Mouse (Mus musculus) neural tube, embryonic 11.5 days (tissue): ENCODE data around the gene Prkar2b. TPM values are rescaled to one million over a fixed set of nuclear protein-coding genes. Genes with fewer than 3 reads are reported as not detected.

Experiments
- ATAC-seq: fragments of 200-750 bp; cut with Nextera tagmentation; 2 replicates; pipeline ENCODE4 v1.8.0; 2017; ENCODE audit warnings: moderate number of reproducible peaks, mild to moderate bottlenecking, moderate TSS enrichment, moderate library complexity; ENCODE audit not compliant: insufficient read depth, low FRiP score, low TSS enrichment
- DNase-seq: peaks from one replicate; pipeline ENCODE4 v3.0.0-alpha.2; 2015; ENCODE audit warnings: low spot score
- H3K27ac ChIP-seq: fragments of 300-500 bp; sonication (generic); 2 replicates; pipeline ENCODE4 v1.5.1; 2014; ENCODE audit warnings: low read depth, mild to moderate bottlenecking, low read length
- H3K27me3 ChIP-seq: fragments of 300-500 bp; sonication (generic); 2 replicates; pipeline ENCODE4 v1.6.1; 2014; ENCODE audit warnings: mild to moderate bottlenecking, low read length, mixed read lengths; ENCODE audit not compliant: control insufficient read depth, insufficient read depth
- H3K36me3 ChIP-seq: fragments of 300-500 bp; sonication (generic); 2 replicates; pipeline ENCODE4 v1.6.1; 2014; ENCODE audit warnings: mild to moderate bottlenecking, low read length, moderate library complexity, mixed read lengths; ENCODE audit not compliant: control insufficient read depth, insufficient read depth
- H3K4me1 ChIP-seq: fragments of 300-500 bp; sonication (generic); 2 replicates; pipeline ENCODE4 v1.6.1; 2014; ENCODE audit warnings: low read length, mixed read lengths; ENCODE audit not compliant: control insufficient read depth, insufficient read depth
- H3K4me2 ChIP-seq: fragments of 300-500 bp; sonication (generic); 2 replicates; pipeline ENCODE4 v1.6.1; 2014; ENCODE audit warnings: low read depth, mild to moderate bottlenecking, moderate library complexity
- H3K4me3 ChIP-seq: fragments of 300-500 bp; sonication (generic); 2 replicates; pipeline ENCODE4 v1.5.1; 2014; ENCODE audit warnings: low read depth, low read length
- H3K9ac ChIP-seq: fragments of 300-500 bp; sonication (generic); 2 replicates; pipeline ENCODE4 v1.6.1; 2014; ENCODE audit warnings: mild to moderate bottlenecking, low read length
- H3K9me3 ChIP-seq: fragments of 300-500 bp; sonication (generic); 2 replicates; pipeline ENCODE4 v1.6.1; 2016; ENCODE audit warnings: low read length; ENCODE audit not compliant: control insufficient read depth
- WGBS: fragments of 180-500 bp; shearing (Covaris S2); extraction: QIAGEN DNeasy Blood & Tissue Kit; methylation state at CpG from one replicate; pipeline ENCODE4 v1.1.7; 2014; 5-methylcytosine and 5-hydroxymethylcytosine counted together
- polyA plus RNA-seq: library from polyadenylated mRNA; unstranded; fragments of >200 nt; fragmentation: Nextera tagmentation; extraction: Ambion mirVana; gene quantifications from 2 replicates; pipeline ENCODE4 v1.2.1, GENCODE M21; 2014

Gene Prkar2b
- polyA plus RNA-seq, 1 experiment from 2014 or later: 57.3 TPM

GRCm38 (mm10) chr12:32055797-32056196 is 5.3 kb downstream of the Prkar2b start:
- no peak for DNase-seq

GRCm38 (mm10) chr12:32054476-32055166 is 6.5 kb downstream of the Prkar2b start:
- H3K4me3 ChIP-seq: no peak overlapping the region
- no peaks in the 10 kb centered on the region for H3K9me3 ChIP-seq
- DNase-seq (no peak), ATAC-seq (no peak)
- H3K4me1 ChIP-seq: peaks cover 8% of the 10 kb centered on the region
- no peak overlapping the region for H3K4me2 ChIP-seq
- no peaks in the 10 kb centered on the region for H3K27me3 ChIP-seq
- H3K36me3 ChIP-seq: no peaks in the 10 kb centered on the region
- 52% methylated on average over 9 of the region's 9 CpGs for WGBS
- no peak overlapping the region for H3K9ac ChIP-seq
- H3K27ac ChIP-seq: no peak overlapping the region

More at GRCm38 (mm10) chr12:32055797-32056196, 5.3 kb downstream of the Prkar2b start:
- Histone ChIP-seq H3K27me3 (no peaks in the 10 kb centered on the region), H3K27ac (no peak overlapping the region), H3K9ac (no peak overlapping the region), H3K9me3 (no peaks in the 10 kb centered on the region), H3K4me3 (no peak overlapping the region), H3K4me2 (no peak overlapping the region), H3K4me1 (peaks cover 8% of the 10 kb centered on the region), H3K36me3 (no peaks in the 10 kb centered on the region)
- WGBS: 92% methylated on average over 3 of the region's 3 CpGs
- ATAC-seq: no peak

GRCm38 (mm10) chr12:32053637-32054366 is 7.3 kb downstream of the Prkar2b start:
- H3K36me3 ChIP-seq: no peaks in the 10 kb centered on the region
- WGBS: 62% methylated on average over 11 of the region's 11 CpGs
- H3K27ac ChIP-seq: no peak overlapping the region
- no peaks in the 10 kb centered on the region for H3K9me3 ChIP-seq
- no peak overlapping the region for H3K9ac ChIP-seq
- ATAC-seq (no peak), DNase-seq (no peak)
- H3K4me3 ChIP-seq: no peak overlapping the region
- peaks cover 5% of the 10 kb centered on the region for H3K4me1 ChIP-seq
- H3K27me3 ChIP-seq: no peaks in the 10 kb centered on the region
- no peak overlapping the region for H3K4me2 ChIP-seq

GRCm38 (mm10) chr12:32052882-32053281 is 8.2 kb downstream of the Prkar2b start:
- Histone ChIP-seq H3K4me1 (peaks cover 5% of the 10 kb centered on the region; the same call in 1 of the 2 replicates), H3K27me3 (no peaks in the 10 kb centered on the region), H3K27ac (no peak overlapping the region), H3K4me2 (no peak overlapping the region), H3K9me3 (no peaks in the 10 kb centered on the region), H3K36me3 (no peaks in the 10 kb centered on the region), H3K9ac (no peak overlapping the region), H3K4me3 (no peak overlapping the region)
- ATAC-seq (no peak), DNase-seq (no peak)
- WGBS: 92% methylated on average over 4 of the region's 4 CpGs

GRCm38 (mm10) chr12:32050165-32050564 is 10.9 kb downstream of the Prkar2b start:
- Histone ChIP-seq H3K27me3 (no peaks in the 10 kb centered on the region), H3K9ac (no peak overlapping the region), H3K4me3 (no peak overlapping the region), H3K36me3 (no peaks in the 10 kb centered on the region), H3K9me3 (no peaks in the 10 kb centered on the region), H3K27ac (no peak overlapping the region), H3K4me2 (no peak overlapping the region), H3K4me1 (peaks cover 5% of the 10 kb centered on the region; the same call in 1 of the 2 replicates)
- DNase-seq (no peak), ATAC-seq (no peak)
- WGBS: 83% methylated on average over 5 of the region's 5 CpGs

- ATAC-seq: no peak
- H3K4me3 ChIP-seq: no peak overlapping the region
- no peak for DNase-seq
- no peak overlapping the region for H3K9ac ChIP-seq
- H3K4me2 ChIP-seq: no peak overlapping the region
- H3K27ac ChIP-seq: no peak overlapping the region
- WGBS: 88% methylated on average over 17 of the region's 17 CpGs
- H3K27me3 ChIP-seq: no peaks in the 10 kb centered on the region
- H3K9me3 ChIP-seq: no peaks in the 10 kb centered on the region
- no peaks in the 10 kb centered on the region for H3K36me3 ChIP-seq
- H3K4me1 ChIP-seq: no peaks in the 10 kb centered on the region
Observed at GRCm38 (mm10) chr12:32045566-32046330, 15.3 kb downstream of the Prkar2b start.

- WGBS: 60% methylated on average over 5 of the region's 5 CpGs
- Histone ChIP-seq H3K4me3 (no peak overlapping the region), H3K9ac (no peak overlapping the region), H3K4me1 (no peaks in the 10 kb centered on the region), H3K9me3 (no peaks in the 10 kb centered on the region), H3K4me2 (no peak overlapping the region), H3K27ac (no peak overlapping the region), H3K36me3 (no peaks in the 10 kb centered on the region), H3K27me3 (no peaks in the 10 kb centered on the region)
- DNase-seq: peak; percentile 35
- no peak for ATAC-seq
Observed at GRCm38 (mm10) chr12:32044487-32045134, 16.5 kb downstream of the Prkar2b start.

GRCm38 (mm10) chr12:32033536-32033935 is 27.6 kb downstream of the Prkar2b start:
- Histone ChIP-seq H3K4me1 (no peaks in the 10 kb centered on the region), H3K9ac (no peak overlapping the region), H3K9me3 (no peaks in the 10 kb centered on the region), H3K4me2 (no peak overlapping the region), H3K36me3 (no peaks in the 10 kb centered on the region), H3K27me3 (no peaks in the 10 kb centered on the region), H3K4me3 (no peak overlapping the region), H3K27ac (no peak overlapping the region)
- ATAC-seq (no peak), DNase-seq (no peak)
- WGBS: 92% methylated on average over 6 of the region's 6 CpGs
